Mouse (Mus musculus): ENCODE data around the gene Kcnt2. TPM values are rescaled to one million over a fixed set of nuclear protein-coding genes. Genes with fewer than 3 reads are reported as not detected.

The Kcnt2 gene
- polyA plus RNA-seq, 1 experiment from 2014 or later: 0.77 TPM

Other genes starting within 250 kb of the Kcnt2 start
- 1.5 and 4.7 TPM in 2 replicates for gene Cfh, start 62.4 kb upstream of the Kcnt2 start, polyA plus RNA-seq (2016; fragmentation: Nextera tagmentation; extraction: Ambion mirVana)

Data from heart, embryonic 10.5 days (tissue).